In genomic region chr11:62921052-62921977, GRCm38 (mm10) we compare ENCODE assay signal across 8 mouse cellular contexts. TPM values are rescaled to one million over a fixed set of nuclear protein-coding genes. Genes with fewer than 3 reads are reported as not detected.
DNase-seq lines count a peak whose midpoint lies in the region; ATAC-seq lines count a peak whose summit lies in the region.

No protein-coding gene starts in this region.

- DNase-seq in WW6 (ENCODE audit: low read depth, low spot score), result peak; percentile 87
- peak; percentile 93 to 95 for DNase-seq in cerebellum, postnatal 25 days
- peak; percentile 96 for DNase-seq in gastrocnemius, adult 18-20 months (ENCODE audit: low spot score)
- peak; percentile 94 to 96 for DNase-seq in left cerebral cortex, adult 18-20 months (ENCODE audit: low spot score in 2 of 2)
- DNase-seq in lung, postnatal 4 days, result peak; percentile 94
- DNase-seq in right cerebral cortex, postnatal 14 days, result peak; percentile 90
- DNase-seq in urinary bladder, postnatal 4 days (ENCODE audit: low spot score in 2 of 2), result peak; percentile 93 to 95

- peaks cover 5% of the 10 kb centered on the region; the same call in 1 of the 2 replicates for H3K4me1 ChIP-seq in hindbrain, embryonic 16.5 days (ENCODE audit: control insufficient read depth, insufficient read depth, low read depth, low read length)

- peak overlapping the region; percentile 76 for H3K27ac ChIP-seq in hindbrain, embryonic 16.5 days (ENCODE audit: low read depth, low read length)

- ATAC-seq in hindbrain, embryonic 16.5 days, result peak; percentile 94

- no peaks in the 10 kb centered on the region for H3K36me3 ChIP-seq in hindbrain, embryonic 16.5 days (ENCODE audit: control insufficient read depth, insufficient read depth, low read length)

- peak overlapping the region; percentile 29 for H3K9ac ChIP-seq in hindbrain, embryonic 16.5 days (ENCODE audit: low read depth, low read length)

- no peaks in the 10 kb centered on the region for H3K27me3 ChIP-seq in hindbrain, embryonic 16.5 days (replicated peaks; ENCODE audit: control insufficient read depth, insufficient read depth, low read length)

- no peaks in the 10 kb centered on the region for H3K9me3 ChIP-seq in hindbrain, embryonic 16.5 days (ENCODE audit: control insufficient read depth, low read length)

- H3K4me3 ChIP-seq in hindbrain, embryonic 16.5 days (ENCODE audit: low read length), result peak overlapping the region; percentile 33

- 23% methylated on average over 25 of the region's 25 CpGs for WGBS in hindbrain, embryonic 16.5 days

- H3K4me2 ChIP-seq in hindbrain, embryonic 16.5 days (ENCODE audit: low read length), result peak overlapping the region; percentile 52

RNA-seq across cellular contexts. Expression of gene Cdrt4, which starts 29.7 kb away (rescaled TPM):
- total RNA-seq in gastrocnemius, adult 18-20 months (2021), result not detected
- polyA plus RNA-seq in hindbrain, embryonic 16.5 days (2015; fragmentation: Nextera tagmentation; extraction: Ambion mirVana), result 0.23 TPM in 1 of 2 replicates, not detected in the other
- total RNA-seq in left cerebral cortex, adult 18-20 months (2021), result not detected

RNA-seq across cellular contexts. Expression of gene Tvp23b, which starts 42.1 kb away (rescaled TPM):
- total RNA-seq in gastrocnemius, adult 18-20 months (2021), result 1 to 10 TPM; 4.8 to 5.4 TPM
- polyA plus RNA-seq in hindbrain, embryonic 16.5 days (2015; fragmentation: Nextera tagmentation; extraction: Ambion mirVana), result 59.0 and 60.3 TPM in 2 replicates
- total RNA-seq in left cerebral cortex, adult 18-20 months (2021), result 10 to 100 TPM; 34.8 to 36.7 TPM

Comparison
In these comparisons a context has a peak if more than half of its experiments do, and no peak if none do; other contexts are left out.
1. Peak in every context shown above with its lines: DNase-seq, ATAC-seq, H3K4me3 ChIP-seq and H3K27ac ChIP-seq.
2. RNA of gene Tvp23b, which starts 42.1 kb away (total RNA-seq): 34.8 to 36.7 TPM in left cerebral cortex, adult 18-20 months; 4.8 to 5.4 TPM in gastrocnemius, adult 18-20 months; every median in the first group is over 4 times any median in the second.